Mouse (Mus musculus): ENCODE data around the gene Gm49337. TPM values are rescaled to one million over a fixed set of nuclear protein-coding genes. Genes with fewer than 3 reads are reported as not detected.

Gene Gm49337
- polyA plus RNA-seq, 1 experiment = not detected

GRCm38 (mm10) chr4:116220071-116220650, 47.0 kb downstream of the Gm49337 start:
- TF ChIP-seq GATA1 (IDR thresholded peaks at IDR 0.05; ENCODE audit: low read length) = no peak

- no peak for TF ChIP-seq GATA1 (IDR thresholded peaks at IDR 0.05; ENCODE audit: low read length)
Measured at GRCm38 (mm10) chr4:116220780-116221139, 47.6 kb downstream of the Gm49337 start.

DNA sequence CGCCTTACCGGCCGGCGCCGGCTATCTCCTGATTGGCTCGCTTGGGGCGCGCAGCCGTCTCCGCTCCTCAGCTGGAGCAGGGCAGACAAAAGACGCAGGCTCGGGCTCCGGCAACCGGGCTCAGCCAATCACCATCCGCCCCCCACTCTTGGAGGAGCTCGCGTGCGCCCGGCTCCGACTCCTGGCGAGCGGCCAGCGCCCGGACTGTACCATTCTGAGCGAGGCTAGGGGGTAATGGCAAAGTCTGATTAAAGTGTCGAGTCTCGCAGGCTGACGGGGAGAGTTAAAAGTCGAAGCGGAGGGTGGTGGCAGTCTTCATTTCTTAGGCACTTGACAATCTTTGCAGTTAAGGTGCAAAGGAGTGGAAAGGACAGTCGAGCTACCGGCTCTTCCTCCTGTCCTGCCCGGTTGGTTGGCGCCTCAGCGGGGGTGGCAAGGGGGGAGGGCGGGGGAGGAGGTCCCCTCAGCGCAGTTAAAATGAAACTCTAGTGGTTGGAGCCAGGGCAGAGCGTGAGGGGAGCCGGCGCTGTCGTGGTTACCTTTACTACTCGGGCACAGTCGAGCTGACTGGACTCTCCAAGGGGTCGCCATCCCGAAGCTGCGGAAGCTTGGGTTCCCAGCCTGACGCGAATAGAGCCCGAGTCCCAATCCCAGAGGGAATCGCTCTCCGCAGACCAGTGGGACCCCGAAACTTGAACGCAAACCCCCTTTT, 48.1 kb downstream of the Gm49337 start, which contains the start of gene Pik3r3:
Gene Pik3r3, plus strand, starts transcription at position 479 of the 712 bp plus-strand sequence.
- no peak for TF ChIP-seq GATA1 (IDR thresholded peaks at IDR 0.05; ENCODE audit: low read length)

DNA sequence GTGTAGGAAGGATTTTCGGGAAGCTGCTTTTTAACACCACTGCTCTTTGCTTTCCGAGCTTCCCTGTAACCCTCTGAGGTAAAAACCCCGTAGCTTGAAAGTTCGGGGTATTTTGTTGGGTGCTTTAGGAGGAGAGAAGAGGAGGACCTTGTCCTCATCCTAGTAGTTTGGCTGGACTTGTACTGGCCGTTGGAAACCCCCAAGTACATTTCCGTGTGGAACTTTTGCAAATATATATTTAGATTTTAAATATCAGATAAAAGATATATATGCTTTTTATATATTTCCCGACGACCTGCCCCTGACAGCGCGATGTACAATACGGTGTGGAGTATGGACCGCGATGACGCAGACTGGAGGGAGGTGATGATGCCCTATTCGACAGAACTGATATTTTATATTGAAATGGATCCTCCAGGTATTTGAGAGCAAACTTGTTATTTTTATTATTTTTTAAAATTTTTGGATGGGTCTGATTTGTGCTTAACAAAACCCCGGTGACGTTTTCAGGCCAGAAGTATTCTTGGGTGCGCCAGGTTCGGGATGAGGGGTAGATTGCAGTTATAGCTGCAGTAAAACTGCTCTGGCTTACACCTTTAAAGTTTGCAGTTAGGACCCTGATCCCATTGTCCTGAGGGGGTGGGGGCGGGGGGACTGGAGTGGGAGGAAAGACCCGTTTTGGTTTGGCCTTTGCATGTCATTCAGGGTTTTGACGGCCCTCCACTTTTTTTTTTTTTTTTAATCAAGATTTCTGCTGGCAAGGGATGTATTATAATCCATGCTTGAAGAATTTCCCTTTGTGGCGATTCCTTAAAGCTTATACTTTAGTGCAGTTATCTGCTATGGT, 49.0 kb downstream of the Gm49337 start:
- TF ChIP-seq GATA1 (IDR thresholded peaks at IDR 0.05; ENCODE audit: low read length) = no peak

DNA sequence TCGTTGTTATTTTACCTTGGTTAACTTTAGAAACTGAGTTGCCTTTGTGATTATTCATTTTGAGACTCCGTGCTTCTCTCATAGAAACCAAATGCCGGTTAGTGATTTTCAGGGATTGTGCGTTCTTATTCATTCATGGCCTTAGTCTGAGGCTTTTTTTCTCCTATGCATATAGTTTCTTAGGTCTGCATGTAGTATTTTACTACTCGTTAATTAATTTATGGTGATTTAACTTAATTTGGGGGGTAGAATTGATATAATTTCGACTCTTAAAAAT, 49.6 kb downstream of the Gm49337 start:
- TF ChIP-seq GATA1 (IDR thresholded peaks at IDR 0.05; ENCODE audit: low read length) = no peak

DNA sequence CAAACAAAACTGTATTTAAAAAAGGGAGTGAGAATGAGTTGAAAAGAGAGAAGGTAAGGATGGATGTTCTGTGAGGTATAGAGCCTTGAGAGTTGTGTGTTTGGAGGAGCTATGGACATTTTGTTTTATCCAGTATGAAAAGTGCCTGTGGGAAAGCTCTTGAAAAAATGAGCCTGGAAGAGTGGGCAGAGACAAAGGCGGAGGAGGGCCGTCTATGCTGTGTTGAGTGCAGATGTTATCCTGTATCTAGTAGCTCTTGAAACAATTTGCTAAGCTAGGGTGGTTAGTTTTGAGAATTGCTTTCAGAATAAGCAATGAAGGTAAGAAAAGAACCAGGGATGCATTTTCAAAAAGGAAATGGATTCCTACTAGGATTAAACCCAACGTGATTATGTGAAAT, 70.2 kb downstream of the Gm49337 start:
- no peak for TF ChIP-seq GATA1 (IDR thresholded peaks at IDR 0.05; ENCODE audit: low read length)

- TF ChIP-seq GATA1 (IDR thresholded peaks at IDR 0.05; ENCODE audit: low read length) = peak; percentile 59
Measured at GRCm38 (mm10) chr4:116244240-116244639, 71.1 kb downstream of the Gm49337 start.

- TF ChIP-seq GATA1 (IDR thresholded peaks at IDR 0.05; ENCODE audit: low read length) = no peak
Measured at GRCm38 (mm10) chr4:116249986-116250385, 76.8 kb downstream of the Gm49337 start.

DNA sequence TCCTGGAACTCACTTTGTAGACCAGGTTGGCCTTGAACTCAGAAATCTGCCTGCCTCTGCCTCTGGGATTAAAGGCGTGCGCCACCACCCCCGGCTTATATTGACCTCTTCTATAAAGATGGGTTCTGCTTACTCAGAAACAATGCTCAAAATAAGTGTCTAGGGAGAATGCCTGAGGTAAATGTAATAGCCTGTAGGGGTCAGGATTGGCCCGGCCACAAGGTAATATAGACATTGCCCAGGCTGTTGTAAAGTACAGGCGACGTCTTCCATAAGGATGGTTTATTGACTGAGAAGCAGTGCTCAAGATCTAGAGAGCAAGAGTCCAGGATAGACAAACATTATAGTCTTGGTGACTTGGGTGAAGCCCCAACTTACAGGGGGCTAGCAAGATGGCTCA, 95.0 kb downstream of the Gm49337 start:
- TF ChIP-seq GATA1 (IDR thresholded peaks at IDR 0.05; ENCODE audit: low read length) = no peak

DNA sequence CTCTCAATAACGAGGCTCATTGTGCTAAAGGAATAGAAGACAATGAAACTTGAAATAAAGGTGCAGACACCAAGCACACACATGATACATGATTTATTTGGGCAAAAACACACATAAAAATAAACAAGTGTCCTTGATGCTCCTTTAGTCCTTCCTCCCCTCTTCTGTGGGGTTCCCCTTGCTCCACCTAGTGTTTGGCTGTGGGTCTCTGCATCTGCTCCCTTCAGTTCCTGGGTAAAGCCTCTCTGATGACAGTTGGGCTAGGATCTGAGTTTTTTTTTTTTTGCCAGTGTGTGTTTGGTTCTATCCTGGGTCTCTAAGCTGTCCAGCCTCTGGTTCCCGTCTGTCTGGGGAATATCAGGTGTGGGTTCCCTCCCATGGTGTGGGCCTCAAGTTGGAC, 109.0 kb downstream of the Gm49337 start:
- no peak for TF ChIP-seq GATA1 (IDR thresholded peaks at IDR 0.05; ENCODE audit: low read length)

DNA sequence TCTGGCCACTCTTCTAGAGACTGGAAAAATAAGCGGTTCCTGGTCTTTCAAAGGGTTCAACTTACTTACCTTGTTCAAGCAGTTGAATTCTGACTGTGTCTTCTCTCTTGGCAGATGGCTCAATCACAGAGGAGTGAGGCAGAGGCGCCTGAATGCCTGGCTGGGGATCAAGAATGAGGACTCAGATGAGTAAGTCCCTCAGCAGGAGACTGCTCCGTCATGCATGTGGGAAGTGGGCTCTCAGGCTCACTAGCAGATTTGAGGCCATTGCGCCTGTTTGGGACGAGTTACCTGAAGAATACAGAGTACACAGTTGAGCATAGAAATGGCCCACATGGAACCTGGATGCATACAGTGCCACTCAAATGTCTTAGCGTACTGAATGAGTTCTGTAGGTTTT, 118.4 kb downstream of the Gm49337 start:
- no peak for TF ChIP-seq GATA1 (IDR thresholded peaks at IDR 0.05; ENCODE audit: low read length)

DNA sequence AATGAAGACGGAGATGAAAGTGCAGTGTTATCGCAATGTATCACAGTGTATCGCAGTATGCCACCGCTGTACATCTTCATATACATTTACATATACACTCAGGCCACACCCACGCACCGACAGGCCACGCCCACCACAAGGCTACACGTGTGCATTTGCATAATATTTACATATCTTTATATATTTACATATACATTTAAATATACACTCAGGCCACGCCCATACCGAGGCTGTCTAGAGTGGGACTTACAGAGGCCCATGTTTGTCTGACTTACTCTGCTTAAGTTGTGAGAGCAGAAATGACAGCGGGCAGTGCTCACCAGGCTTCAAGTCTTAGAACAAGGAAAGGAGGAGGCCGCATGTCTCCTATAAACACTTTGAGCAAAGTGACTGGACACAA, 120.1 kb downstream of the Gm49337 start:
- no peak for TF ChIP-seq GATA1 (IDR thresholded peaks at IDR 0.05; ENCODE audit: low read length)

GRCm38 (mm10) chr4:116300878-116301355, 127.7 kb downstream of the Gm49337 start:
- TF ChIP-seq GATA1 (IDR thresholded peaks at IDR 0.05; ENCODE audit: low read length) = no peak

GRCm38 (mm10) chr4:116304551-116304950, 131.4 kb downstream of the Gm49337 start:
- no peak for TF ChIP-seq GATA1 (IDR thresholded peaks at IDR 0.05; ENCODE audit: low read length)

DNA sequence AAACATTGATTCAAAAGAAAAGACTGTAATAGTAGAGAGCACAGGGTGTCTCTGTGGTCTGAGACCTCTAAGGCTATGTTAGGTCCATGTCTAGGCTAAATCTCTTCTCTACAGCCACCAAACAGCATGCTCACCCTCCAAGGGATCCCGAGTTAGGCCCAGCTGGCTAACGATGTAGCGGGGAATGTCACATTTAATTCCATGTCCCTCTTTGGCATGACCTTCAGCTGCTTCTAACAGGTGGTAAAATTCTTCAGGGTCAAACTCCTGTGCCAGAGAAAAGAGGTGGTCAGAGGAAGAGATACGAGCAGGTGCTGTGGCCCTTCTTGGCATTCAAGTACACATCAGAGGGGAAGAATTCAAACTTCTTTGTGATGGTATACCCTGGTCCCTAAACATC, 144.4 kb downstream of the Gm49337 start:
- no peak for TF ChIP-seq GATA1 (IDR thresholded peaks at IDR 0.05; ENCODE audit: low read length)

GRCm38 (mm10) chr4:116322127-116322526, 148.9 kb downstream of the Gm49337 start:
- no peak for TF ChIP-seq GATA1 (IDR thresholded peaks at IDR 0.05; ENCODE audit: low read length)

All from G1E-ER4 (cell line).